Mouse (Mus musculus): Measurements from ENCODE around the gene Txndc11. TPM values are rescaled to one million over a fixed set of nuclear protein-coding genes. Genes with fewer than 3 reads are reported as not detected.
"Not testable (repeated sequence)": the region's sequence is repeated elsewhere in the genome, so short reads cannot be mapped to it uniquely, and the experiment has no call there.

Txndc11 gene
- polyA plus RNA-seq (2016; fragmentation: Nextera tagmentation; extraction: Ambion mirVana), result 24.7 and 25.3 TPM in 2 replicates

- Histone ChIP-seq H3K4me2 (peak within 1 kb of the TSS; percentile 85), H3K4me3 (peak within 1 kb of the TSS; percentile 83), H3K27me3 (replicated peaks) (no peaks in the 10 kb centered on the region), H3K9me3 (replicated peaks) (no peaks in the 10 kb centered on the region), H3K27ac (peak within 1 kb of the TSS; percentile 91), H3K36me3 (peaks cover 46% of the 10 kb centered on the region), H3K9ac (peak within 1 kb of the TSS; percentile 95), H3K4me1 (peaks cover 42% of the 10 kb centered on the region)
- under 1% methylated on average over 68 of the region's 80 CpGs for WGBS (ENCODE audit: insufficient replicate concordance)
- ATAC-seq, result peak; percentile 94
These were observed at the start of gene Txndc11 for GRCm38 (mm10) chr16:11134348-11135344. Gene Txndc11 (minus strand): TSS chr16:11134650.

GRCm38 (mm10) chr16:11177404-11177803, 43.0 kb upstream of the Txndc11 start:
- Histone ChIP-seq H3K4me2 (peak overlapping the region; percentile 84), H3K4me3 (no peak overlapping the region), H3K27me3 (replicated peaks) (no peaks in the 10 kb centered on the region), H3K36me3 (peaks cover 3% of the 10 kb centered on the region; the same call in 1 of the 2 replicates), H3K27ac (no peak overlapping the region), H3K9ac (no peak overlapping the region; the same call in 1 of the 2 replicates), H3K4me1 (peaks cover 35% of the 10 kb centered on the region), H3K9me3 (replicated peaks) (no peaks in the 10 kb centered on the region)
- no peak for ATAC-seq
- WGBS (ENCODE audit: insufficient replicate concordance), result 58% methylated on average over 2 of the region's 2 CpGs

GRCm38 (mm10) chr16:11176884-11177244, 42.4 kb upstream of the Txndc11 start:
- H3K9me3 ChIP-seq (replicated peaks), result no peaks in the 10 kb centered on the region
- peaks cover 3% of the 10 kb centered on the region; the same call in 1 of the 2 replicates for H3K36me3 ChIP-seq
- WGBS (ENCODE audit: insufficient replicate concordance), result 5% methylated on average over 4 of the region's 4 CpGs
- peak overlapping the region; percentile 92 for H3K27ac ChIP-seq
- peak overlapping the region; percentile 87 for H3K4me3 ChIP-seq
- H3K4me1 ChIP-seq, result peaks cover 39% of the 10 kb centered on the region
- H3K4me2 ChIP-seq, result peak overlapping the region; percentile 84
- no peak for ATAC-seq
- H3K9ac ChIP-seq, result peak overlapping the region; percentile 89
- H3K27me3 ChIP-seq (replicated peaks), result no peaks in the 10 kb centered on the region

- peaks cover 45% of the 10 kb centered on the region for H3K4me1 ChIP-seq
- H3K4me2 ChIP-seq, result peak within 1 kb of the TSS; percentile 84
- under 1% methylated on average over 56 of the region's 57 CpGs for WGBS (ENCODE audit: insufficient replicate concordance)
- peak; percentile 94 for ATAC-seq
- no peaks in the 10 kb centered on the region for H3K9me3 ChIP-seq (replicated peaks)
- peak within 1 kb of the TSS; percentile 87 for H3K4me3 ChIP-seq
- H3K27me3 ChIP-seq (replicated peaks), result no peaks in the 10 kb centered on the region
- peak within 1 kb of the TSS; percentile 92 for H3K27ac ChIP-seq
- peak within 1 kb of the TSS; percentile 89 for H3K9ac ChIP-seq
- peaks cover 3% of the 10 kb centered on the region; the same call in 1 of the 2 replicates for H3K36me3 ChIP-seq
These were observed 41.9 kb upstream of the Txndc11 start, which contains the start of gene Zc3h7a for GRCm38 (mm10) chr16:11176208-11176883. Gene Zc3h7a (minus strand): TSS chr16:11176393.

- Histone ChIP-seq H3K36me3 (peaks cover 3% of the 10 kb centered on the region; the same call in 1 of the 2 replicates), H3K9ac (peak overlapping the region; percentile 89), H3K27ac (peak overlapping the region; percentile 92), H3K4me1 (peaks cover 51% of the 10 kb centered on the region), H3K27me3 (replicated peaks) (no peaks in the 10 kb centered on the region), H3K4me2 (peak overlapping the region; percentile 84), H3K9me3 (replicated peaks) (no peaks in the 10 kb centered on the region), H3K4me3 (peak overlapping the region; percentile 87)
- whole genome bisulfite sequencing (ENCODE audit: insufficient replicate concordance), result under 1% methylated on average over 72 of the region's 72 CpGs
- ATAC-seq, result peak; percentile 64
These were observed 41.2 kb upstream of the Txndc11 start for GRCm38 (mm10) chr16:11175489-11176207.

GRCm38 (mm10) chr16:11175100-11175488, 40.6 kb upstream of the Txndc11 start:
- ATAC-seq, result no peak
- H3K4me1 ChIP-seq, result peaks cover 51% of the 10 kb centered on the region
- H3K27me3 ChIP-seq (replicated peaks), result no peaks in the 10 kb centered on the region
- peak overlapping the region; percentile 92 for H3K27ac ChIP-seq
- peaks cover 3% of the 10 kb centered on the region; the same call in 1 of the 2 replicates for H3K36me3 ChIP-seq
- peak overlapping the region; percentile 89 for H3K9ac ChIP-seq
- H3K4me2 ChIP-seq, result peak overlapping the region; percentile 84
- H3K4me3 ChIP-seq, result peak overlapping the region; percentile 87
- no peaks in the 10 kb centered on the region for H3K9me3 ChIP-seq (replicated peaks)
- 6% methylated on average over 9 of the region's 9 CpGs for whole genome bisulfite sequencing (ENCODE audit: insufficient replicate concordance)

- H3K27ac ChIP-seq, result peak overlapping the region; percentile 92
- peak overlapping the region; percentile 84 for H3K4me2 ChIP-seq
- H3K4me3 ChIP-seq, result peak overlapping the region; percentile 87
- peaks cover 51% of the 10 kb centered on the region for H3K4me1 ChIP-seq
- no peak for ATAC-seq
- H3K36me3 ChIP-seq, result peaks cover 3% of the 10 kb centered on the region; the same call in 1 of the 2 replicates
- WGBS (ENCODE audit: insufficient replicate concordance), result 5% methylated on average over 10 of the region's 10 CpGs
- peak overlapping the region; percentile 89 for H3K9ac ChIP-seq
- no peaks in the 10 kb centered on the region for H3K9me3 ChIP-seq (replicated peaks)
- no peaks in the 10 kb centered on the region for H3K27me3 ChIP-seq (replicated peaks)
These were observed 40.2 kb upstream of the Txndc11 start for GRCm38 (mm10) chr16:11174671-11175081.

GRCm38 (mm10) chr16:11171679-11172078, 37.2 kb upstream of the Txndc11 start:
- Histone ChIP-seq H3K27me3 (replicated peaks) (no peaks in the 10 kb centered on the region), H3K4me2 (no peak overlapping the region), H3K4me3 (no peak overlapping the region), H3K36me3 (peaks cover 3% of the 10 kb centered on the region; the same call in 1 of the 2 replicates), H3K9ac (no peak overlapping the region), H3K4me1 (peaks cover 40% of the 10 kb centered on the region), H3K9me3 (replicated peaks) (no peaks in the 10 kb centered on the region), H3K27ac (no peak overlapping the region)
- 78% methylated on average over 6 of the region's 6 CpGs for WGBS (ENCODE audit: insufficient replicate concordance)
- ATAC-seq, result no peak

GRCm38 (mm10) chr16:11166431-11166830, 32.0 kb upstream of the Txndc11 start:
- Histone ChIP-seq H3K4me1 (peaks cover 7% of the 10 kb centered on the region), H3K9ac (no peak overlapping the region), H3K9me3 (replicated peaks) (no peaks in the 10 kb centered on the region), H3K27me3 (replicated peaks) (no peaks in the 10 kb centered on the region), H3K4me3 (no peak overlapping the region), H3K36me3 (peaks cover 30% of the 10 kb centered on the region), H3K4me2 (no peak overlapping the region), H3K27ac (no peak overlapping the region)
- WGBS (ENCODE audit: insufficient replicate concordance), result 61% methylated on average over 2 of the region's 2 CpGs
- no peak for ATAC-seq

GRCm38 (mm10) chr16:11164695-11165255, 30.3 kb upstream of the Txndc11 start:
- Histone ChIP-seq H3K4me1 (no peaks in the 10 kb centered on the region; the same call in none of the 2 replicates), H3K4me3 (no peak overlapping the region), H3K4me2 (no peak overlapping the region), H3K36me3 (peaks cover 38% of the 10 kb centered on the region), H3K27ac (no peak overlapping the region), H3K9ac (no peak overlapping the region), H3K27me3 (replicated peaks) (no peaks in the 10 kb centered on the region), H3K9me3 (replicated peaks) (no peaks in the 10 kb centered on the region)
- 65% methylated on average over 3 of the region's 3 CpGs for WGBS (ENCODE audit: insufficient replicate concordance)
- ATAC-seq, result no peak

- ATAC-seq; H3K9me3 ChIP-seq (replicated peaks); H3K27me3 ChIP-seq (replicated peaks); H3K4me2 ChIP-seq; H3K27ac ChIP-seq; H3K4me3 ChIP-seq; H3K9ac ChIP-seq; H3K4me1 ChIP-seq: not testable (repeated sequence)
- 59% methylated on average over 2 of the region's 3 CpGs for WGBS (ENCODE audit: insufficient replicate concordance)
- peaks cover 87% of the 10 kb centered on the region for H3K36me3 ChIP-seq
These were observed 23.3 kb upstream of the Txndc11 start for GRCm38 (mm10) chr16:11157721-11158120.

Measured in liver, embryonic 12.5 days (tissue).